Mouse (Mus musculus) heart, embryonic 11.5 days (tissue): ENCODE measurements around the gene Nell2. TPM values are rescaled to one million over a fixed set of nuclear protein-coding genes. Genes with fewer than 3 reads are reported as not detected.

Experiments
- ATAC-seq: fragments of 200-750 bp; cut with Nextera tagmentation; replicated peaks from 2 replicates; pipeline ENCODE4 v1.8.0; 2017; ENCODE audit warnings: moderate library complexity; ENCODE audit not compliant: insufficient number of reproducible peaks, low FRiP score, low TSS enrichment
- H3K27ac ChIP-seq: fragments of 300-500 bp; sonication (generic); 2 replicates; pipeline ENCODE4 v1.5.1; 2014; ENCODE audit warnings: mild to moderate bottlenecking, low read depth, low read length
- H3K27me3 ChIP-seq: fragments of 300-500 bp; sonication (generic); 2 replicates; pipeline ENCODE4 v1.6.1; 2014; ENCODE audit warnings: mild to moderate bottlenecking, low read length, mixed read lengths; ENCODE audit not compliant: control insufficient read depth, insufficient read depth
- H3K36me3 ChIP-seq: fragments of 300-500 bp; sonication (generic); 2 replicates; pipeline ENCODE4 v1.6.1; 2014; ENCODE audit warnings: mild to moderate bottlenecking, low read length, moderate library complexity, mixed read lengths; ENCODE audit not compliant: control insufficient read depth, insufficient read depth
- H3K4me1 ChIP-seq: fragments of 300-500 bp; sonication (generic); 2 replicates; pipeline ENCODE4 v1.6.1; 2014; ENCODE audit warnings: low read length; ENCODE audit not compliant: control insufficient read depth, insufficient read depth
- H3K4me2 ChIP-seq: fragments of 300-500 bp; sonication (generic); 2 replicates; pipeline ENCODE4 v1.6.1; 2014; ENCODE audit warnings: mild to moderate bottlenecking, moderate library complexity
- H3K4me3 ChIP-seq: fragments of 300-500 bp; sonication (generic); 2 replicates; pipeline ENCODE4 v1.5.1; 2014; ENCODE audit warnings: low read depth, low read length
- H3K9ac ChIP-seq: fragments of 300-500 bp; sonication (generic); 2 replicates; pipeline ENCODE4 v1.6.1; 2014; ENCODE audit warnings: mild to moderate bottlenecking, low read depth, low read length, moderate library complexity
- H3K9me3 ChIP-seq: fragments of 300-500 bp; sonication (generic); replicated peaks from 2 replicates; pipeline ENCODE4 v1.6.1; 2016; ENCODE audit warnings: low read length; ENCODE audit not compliant: control insufficient read depth
- WGBS: fragments of 180-500 bp; shearing (Covaris S2); extraction: QIAGEN DNeasy Blood & Tissue Kit; methylation state at CpG from one replicate; pipeline ENCODE4 v1.1.7; 2014; ENCODE audit not compliant: insufficient replicate concordance; 5-methylcytosine and 5-hydroxymethylcytosine counted together
- polyA plus RNA-seq: library from polyadenylated mRNA; unstranded; fragments of >200 nt; fragmentation: Nextera tagmentation; extraction: Ambion mirVana; gene quantifications from 2 replicates; pipeline ENCODE4 v1.2.1, GENCODE M21; 2014

Gene Nell2
- polyA plus RNA-seq, 1 experiment from 2014 or later = 1.3 TPM

DNA sequence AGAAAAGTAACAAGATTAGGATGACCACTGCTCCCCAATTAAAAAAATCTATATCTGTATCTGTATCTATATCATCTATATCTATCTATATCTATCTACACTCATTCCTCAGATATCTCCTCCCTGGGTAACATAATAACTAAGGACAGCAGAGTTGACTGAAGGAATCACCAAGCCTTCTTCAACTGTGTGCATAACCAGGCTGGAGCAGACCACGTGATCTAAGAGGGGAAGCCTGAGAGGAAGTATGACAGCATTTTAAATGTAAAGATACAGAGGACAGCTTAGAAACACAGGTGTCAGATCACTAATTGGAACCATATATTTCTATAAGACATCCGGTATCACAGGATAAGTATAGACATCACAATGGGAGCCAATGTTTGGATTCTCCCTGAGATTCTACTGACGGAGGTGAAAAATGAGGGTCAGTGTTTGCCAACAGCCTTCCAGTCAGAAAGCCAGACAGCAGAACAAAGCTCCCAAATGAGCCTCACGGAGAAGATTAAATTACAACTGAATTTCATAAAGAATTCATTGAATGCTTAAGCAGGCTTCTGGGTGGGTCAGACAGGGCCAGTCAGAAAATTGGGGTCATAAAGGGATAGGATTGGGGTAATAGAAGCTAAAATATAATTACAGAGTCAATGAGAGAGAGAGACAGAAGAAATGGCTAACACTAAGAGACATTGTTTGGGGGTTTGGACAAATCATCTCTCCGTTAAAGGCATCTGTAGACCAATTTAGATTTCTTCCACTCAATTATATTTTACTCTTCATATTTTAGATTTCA is 116.2 kb downstream of the Nell2 start:
- Histone ChIP-seq H3K4me2 (no peak overlapping the region), H3K4me1 (no peaks in the 10 kb centered on the region), H3K9ac (no peak overlapping the region), H3K9me3 (no peaks in the 10 kb centered on the region), H3K36me3 (no peaks in the 10 kb centered on the region), H3K27me3 (no peaks in the 10 kb centered on the region), H3K4me3 (no peak overlapping the region), H3K27ac (no peak overlapping the region)
- 77% methylated on average over 5 of the region's 5 CpGs for WGBS
- ATAC-seq = no peak

DNA sequence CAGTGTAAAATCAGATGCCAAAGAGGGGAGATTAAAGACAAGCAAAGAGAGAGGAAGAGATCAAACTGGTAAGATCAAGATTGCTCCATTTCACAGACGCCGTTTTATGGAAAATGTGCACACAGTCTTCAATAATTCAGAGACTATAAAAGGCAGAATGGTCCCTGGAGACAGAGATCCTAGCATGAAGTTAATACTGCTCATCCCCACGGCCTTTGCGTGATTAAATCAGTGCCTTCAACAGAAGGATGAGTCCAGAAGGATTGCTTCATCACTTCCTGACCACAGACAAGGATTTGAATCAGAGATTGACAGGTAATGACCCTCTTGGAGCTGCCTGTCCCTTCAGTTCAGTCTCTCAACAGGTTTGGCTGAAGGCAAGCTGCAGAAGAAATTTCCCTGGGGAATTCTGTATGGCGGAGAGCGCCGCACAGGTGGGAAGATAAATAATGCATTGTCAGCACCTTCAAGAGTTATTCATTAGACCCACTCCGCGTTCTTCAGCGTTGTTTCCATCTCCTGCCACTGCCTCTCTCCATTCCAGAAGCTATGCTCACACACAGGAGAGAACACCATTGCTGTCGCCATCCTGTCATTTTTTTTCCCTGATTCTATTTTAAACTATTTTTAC is 118.0 kb downstream of the Nell2 start:
- WGBS = 83% methylated on average over 11 of the region's 11 CpGs
- Histone ChIP-seq H3K4me3 (no peak overlapping the region), H3K9me3 (no peaks in the 10 kb centered on the region), H3K27me3 (no peaks in the 10 kb centered on the region), H3K4me1 (no peaks in the 10 kb centered on the region), H3K27ac (no peak overlapping the region), H3K36me3 (no peaks in the 10 kb centered on the region), H3K9ac (no peak overlapping the region), H3K4me2 (no peak overlapping the region)
- ATAC-seq = no peak

DNA sequence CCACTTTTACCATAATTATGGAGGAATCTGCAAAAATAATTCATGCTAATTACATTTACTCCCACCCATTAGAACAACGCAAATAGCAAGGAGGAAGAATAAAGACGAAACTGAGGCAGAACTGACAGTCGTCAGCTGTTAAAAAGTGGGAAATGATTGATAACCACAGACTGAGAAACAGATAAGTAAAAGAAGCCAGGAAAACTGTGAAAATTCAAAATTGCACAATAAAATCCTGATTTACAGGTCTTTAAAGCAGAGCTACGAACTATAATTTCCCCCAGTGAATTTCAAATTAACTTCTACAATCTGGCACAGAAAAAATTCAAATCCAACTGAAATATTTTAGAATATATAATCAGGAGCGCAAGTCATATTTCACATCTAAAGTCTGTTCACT is 138.0 kb downstream of the Nell2 start:
- 81% methylated on average over 5 of the region's 5 CpGs for WGBS
- no peak overlapping the region for H3K9ac ChIP-seq
- no peaks in the 10 kb centered on the region for H3K4me1 ChIP-seq
- ATAC-seq = no peak
- H3K36me3 ChIP-seq = no peaks in the 10 kb centered on the region
- no peaks in the 10 kb centered on the region for H3K27me3 ChIP-seq
- no peak overlapping the region for H3K4me3 ChIP-seq
- H3K4me2 ChIP-seq = no peak overlapping the region
- H3K27ac ChIP-seq = no peak overlapping the region
- no peaks in the 10 kb centered on the region for H3K9me3 ChIP-seq

DNA sequence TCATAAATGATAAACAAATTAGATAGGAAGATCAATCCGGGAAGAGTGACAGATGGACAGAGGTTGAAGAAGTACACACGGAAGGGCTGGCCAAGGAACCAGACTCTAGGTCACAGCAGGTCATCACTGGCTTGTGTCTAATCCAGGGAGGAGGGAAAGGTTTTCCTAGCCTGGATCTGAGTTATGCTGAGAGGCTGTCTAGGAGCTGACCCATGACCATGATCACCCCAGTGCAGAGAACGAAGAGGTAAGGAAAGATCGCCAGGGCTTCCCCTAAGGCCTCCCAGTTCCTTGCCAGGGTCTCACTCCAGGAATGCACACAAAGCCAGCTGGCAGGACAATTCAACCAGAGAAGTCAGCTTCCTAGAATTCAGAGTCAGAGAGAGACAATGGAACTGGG is 139.4 kb downstream of the Nell2 start:
- 76% methylated on average over 4 of the region's 4 CpGs for WGBS

GRCm38 (mm10) chr15:95380859-95381258 is 147.5 kb downstream of the Nell2 start:
- H3K27ac ChIP-seq = no peak overlapping the region
- H3K4me3 ChIP-seq = no peak overlapping the region
- H3K4me2 ChIP-seq = no peak overlapping the region
- 49% methylated on average over 2 of the region's 2 CpGs for WGBS
- no peaks in the 10 kb centered on the region for H3K27me3 ChIP-seq
- no peaks in the 10 kb centered on the region for H3K36me3 ChIP-seq
- no peaks in the 10 kb centered on the region; the same call in 1 of the 2 replicates for H3K9me3 ChIP-seq
- no peak overlapping the region for H3K9ac ChIP-seq
- H3K4me1 ChIP-seq = no peaks in the 10 kb centered on the region
- no peak for ATAC-seq

More for the DNA sequence above, 139.4 kb downstream of the Nell2 start:
- Histone ChIP-seq H3K9me3 (no peaks in the 10 kb centered on the region), H3K36me3 (no peaks in the 10 kb centered on the region), H3K4me3 (no peak overlapping the region), H3K27ac (no peak overlapping the region), H3K27me3 (no peaks in the 10 kb centered on the region), H3K4me2 (no peak overlapping the region), H3K9ac (no peak overlapping the region), H3K4me1 (no peaks in the 10 kb centered on the region)
- no peak for ATAC-seq

DNA sequence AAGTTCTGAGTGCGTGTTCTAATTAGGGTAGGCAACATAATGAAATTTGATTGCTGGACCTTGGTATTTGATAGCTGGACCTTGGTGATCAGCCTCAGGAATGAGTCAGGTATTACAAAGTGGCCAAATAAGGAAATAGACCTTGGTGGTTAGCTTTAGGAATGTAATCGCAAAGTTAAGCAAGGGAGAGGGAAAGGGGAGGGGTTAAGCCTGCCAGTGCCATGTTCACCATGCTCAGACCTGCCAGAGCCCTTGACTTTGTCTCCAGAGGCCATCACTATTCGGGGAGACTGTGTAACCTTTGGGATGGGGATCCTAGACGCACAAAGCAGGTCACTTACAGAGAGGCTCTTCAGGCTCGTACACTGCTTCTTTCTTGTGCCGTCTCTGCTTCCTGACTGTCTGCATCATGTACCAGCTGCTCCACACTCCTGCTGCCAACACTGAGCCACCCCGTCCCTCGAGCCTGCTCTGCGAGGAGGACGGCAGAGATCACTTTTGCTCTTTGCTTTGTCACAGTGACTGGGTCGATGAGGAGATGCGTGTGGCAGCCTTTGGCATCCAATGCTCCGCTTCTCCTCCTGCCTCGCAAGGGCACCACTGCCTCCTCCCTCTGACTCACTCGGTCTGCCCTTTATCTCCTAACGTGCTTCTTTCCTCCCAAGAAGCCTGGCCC is 157.5 kb downstream of the Nell2 start:
- Histone ChIP-seq H3K4me1 (no peaks in the 10 kb centered on the region), H3K4me3 (no peak overlapping the region), H3K9me3 (no peaks in the 10 kb centered on the region), H3K36me3 (no peaks in the 10 kb centered on the region), H3K4me2 (no peak overlapping the region), H3K27ac (no peak overlapping the region), H3K9ac (no peak overlapping the region), H3K27me3 (no peaks in the 10 kb centered on the region)
- WGBS = 67% methylated on average over 16 of the region's 16 CpGs
- ATAC-seq = no peak

DNA sequence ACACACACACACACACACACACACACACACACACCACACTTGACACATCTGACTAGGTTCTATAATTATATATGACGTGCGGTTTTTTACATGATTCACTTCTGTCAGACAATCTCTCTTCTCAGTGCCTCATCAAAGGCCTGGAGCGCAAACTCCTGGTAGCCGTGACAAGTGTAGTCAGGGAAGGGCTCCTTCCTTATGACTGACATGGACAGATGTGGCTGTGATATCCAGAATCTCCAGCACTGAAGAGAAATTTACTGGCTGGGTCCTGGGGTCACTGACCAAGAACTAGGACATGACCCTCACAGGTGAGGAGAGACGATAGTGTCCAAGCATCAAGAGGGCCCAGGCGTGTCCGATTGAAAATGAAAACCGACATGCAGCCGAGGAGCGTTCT is 160.2 kb downstream of the Nell2 start:
- Histone ChIP-seq H3K27ac (no peak overlapping the region), H3K4me1 (no peaks in the 10 kb centered on the region), H3K36me3 (no peaks in the 10 kb centered on the region), H3K4me2 (no peak overlapping the region), H3K9ac (no peak overlapping the region), H3K9me3 (no peaks in the 10 kb centered on the region), H3K27me3 (no peaks in the 10 kb centered on the region), H3K4me3 (no peak overlapping the region)
- 91% methylated on average over 10 of the region's 10 CpGs for WGBS
- ATAC-seq = no peak

GRCm38 (mm10) chr15:95366506-95366905 is 161.9 kb downstream of the Nell2 start:
- no peaks in the 10 kb centered on the region for H3K36me3 ChIP-seq
- no peak overlapping the region for H3K4me3 ChIP-seq
- no peak overlapping the region for H3K27ac ChIP-seq
- WGBS = 57% methylated on average over 3 of the region's 3 CpGs
- no peaks in the 10 kb centered on the region for H3K4me1 ChIP-seq
- no peak overlapping the region for H3K4me2 ChIP-seq
- no peak overlapping the region for H3K9ac ChIP-seq
- no peaks in the 10 kb centered on the region for H3K9me3 ChIP-seq
- no peaks in the 10 kb centered on the region for H3K27me3 ChIP-seq
- ATAC-seq = no peak
